Mouse (Mus musculus) ovary, adult 18-20 months (tissue): Measurements from ENCODE around the gene Marc2.

Source experiments
- DNase-seq: peaks from one replicate; pipeline ENCODE4 v3.0.0; 2022; ENCODE audit warnings: low spot score, mixed read lengths

Marc2 gene

GRCm38 (mm10) chr1:184853922-184854321 is 7.7 kb upstream of the Marc2 start:
- no peak for DNase-seq

GRCm38 (mm10) chr1:184853339-184853738 is 7.1 kb upstream of the Marc2 start:
- DNase-seq: peak; percentile 55

DNA sequence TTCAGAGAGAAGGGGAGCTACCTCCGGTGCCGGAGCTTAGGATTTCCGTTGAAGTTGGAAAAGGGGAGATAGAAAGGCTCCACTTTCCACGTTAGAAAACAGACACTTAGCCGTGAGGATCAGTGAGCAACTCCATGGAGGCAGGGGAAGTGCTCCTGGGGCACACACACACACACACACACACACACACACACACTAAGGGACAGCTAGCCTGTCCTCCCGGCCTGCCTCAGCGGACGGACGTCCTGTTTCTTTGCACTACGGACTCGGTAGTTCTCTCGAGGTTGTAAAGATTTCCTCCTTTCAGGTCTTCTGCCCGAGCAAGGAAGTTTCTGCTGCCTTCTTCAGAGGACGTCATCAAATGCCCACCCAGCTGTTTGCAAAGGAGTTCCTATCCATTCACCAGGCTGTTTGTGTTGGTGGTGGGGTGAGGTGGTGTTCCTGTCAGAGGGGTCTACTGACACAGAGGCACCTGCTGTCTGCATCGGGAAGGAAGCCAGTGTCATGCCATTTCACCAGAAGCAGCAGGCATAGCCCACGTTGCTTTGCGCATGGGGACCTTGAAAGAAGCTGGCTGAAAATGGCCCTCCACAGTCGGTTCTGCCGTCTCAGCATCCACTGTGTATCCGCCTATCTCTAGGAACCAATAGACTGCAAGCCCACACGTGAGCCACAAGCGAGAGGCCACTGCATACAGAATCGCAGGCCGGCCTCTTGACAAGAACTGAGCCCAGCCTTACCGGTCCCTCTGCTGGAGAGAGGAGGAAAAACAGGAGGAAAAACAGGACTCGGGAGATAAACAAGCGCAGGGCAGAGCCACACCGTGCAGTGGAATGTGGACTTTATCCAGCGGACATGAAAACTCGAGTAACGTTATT is 5.7 kb upstream of the Marc2 start:
- DNase-seq: peak; percentile 82

- peak; percentile 63 for DNase-seq
Measured at GRCm38 (mm10) chr1:184851166-184851565, 4.9 kb upstream of the Marc2 start.

- no peak for DNase-seq
Measured at GRCm38 (mm10) chr1:184846973-184847372, 722 bp upstream of the Marc2 start.

- DNase-seq: peak; percentile 85
Measured at GRCm38 (mm10) chr1:184845111-184846071, 860 bp downstream of the Marc2 start.

DNA sequence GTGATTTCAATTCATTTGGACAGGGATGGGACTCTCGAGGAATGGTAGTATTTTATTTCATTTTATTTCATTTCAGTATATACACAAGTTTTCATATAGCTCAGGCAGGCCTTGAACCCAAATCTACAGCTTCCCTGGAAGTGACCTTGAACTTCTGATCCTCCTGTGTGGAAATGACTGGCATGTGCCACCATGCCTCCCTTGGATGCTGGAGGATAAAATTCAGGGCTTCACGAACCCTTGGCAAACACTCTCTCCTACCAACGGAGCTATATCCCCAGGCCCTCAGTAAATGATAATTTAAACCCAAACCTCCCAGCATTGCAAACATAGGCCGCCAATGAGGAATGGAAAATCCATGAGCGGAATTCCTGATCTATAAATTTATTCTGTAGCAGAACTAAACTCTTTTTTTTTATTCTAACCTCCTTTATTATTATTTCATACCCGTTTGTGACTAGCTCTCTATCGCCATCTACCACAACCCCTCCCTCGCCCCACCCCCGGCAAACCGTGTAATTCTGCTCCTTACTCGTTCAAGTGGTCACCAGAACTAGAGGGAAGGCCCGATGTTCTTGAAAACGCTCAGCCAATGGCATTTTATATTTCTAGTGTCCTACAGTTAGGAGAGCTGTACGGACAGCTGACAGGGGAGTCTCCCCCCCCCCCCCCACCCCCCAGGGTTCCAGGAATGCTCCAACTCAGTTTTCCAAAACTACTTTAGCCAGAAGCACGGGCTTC is 1.8 kb downstream of the Marc2 start:
- no peak for DNase-seq

GRCm38 (mm10) chr1:184837649-184838048 is 8.6 kb downstream of the Marc2 start:
- DNase-seq: no peak

- DNase-seq: no peak
Measured at GRCm38 (mm10) chr1:184836350-184836749, 9.9 kb downstream of the Marc2 start.

GRCm38 (mm10) chr1:184833499-184833898 is 12.8 kb downstream of the Marc2 start:
- DNase-seq: no peak

DNA sequence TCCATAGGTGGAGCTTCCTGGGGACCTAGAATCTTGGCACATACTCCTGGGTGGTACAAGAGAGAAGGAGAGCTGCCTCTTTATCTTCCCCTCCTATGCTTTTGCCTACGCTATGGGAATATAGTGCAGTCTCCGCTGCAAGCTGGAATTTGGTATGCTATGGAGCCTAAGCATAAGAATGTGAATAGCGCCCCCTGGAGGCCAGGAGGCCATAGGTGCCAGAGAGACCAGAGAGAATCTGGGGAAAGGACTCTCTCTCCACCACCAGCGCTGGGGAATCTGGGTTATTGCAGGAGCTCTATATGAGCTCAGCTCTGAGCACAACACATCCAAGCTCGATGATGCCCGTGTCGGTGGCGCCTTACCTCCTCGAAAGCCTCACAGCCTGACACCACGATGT is 14.0 kb downstream of the Marc2 start:
- DNase-seq: no peak

DNA sequence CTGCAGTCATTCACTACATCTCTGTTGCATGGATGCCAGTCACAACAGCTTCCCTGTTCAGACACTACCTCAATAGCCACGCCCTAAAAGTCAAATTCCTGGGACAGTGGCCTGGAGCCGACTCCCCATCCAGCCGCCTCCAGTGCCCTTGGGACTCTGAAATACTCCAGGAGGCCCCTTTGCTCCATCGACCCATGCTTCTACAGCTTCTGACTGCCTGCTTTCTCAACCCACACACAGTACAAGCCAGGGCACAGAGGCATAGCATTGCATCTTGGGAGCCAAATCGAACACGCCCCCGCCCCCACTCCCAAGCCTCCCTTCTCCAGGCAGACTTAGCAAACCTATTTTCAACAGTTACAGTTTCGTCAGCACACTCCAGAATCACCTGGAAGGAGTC is 16.4 kb downstream of the Marc2 start:
- DNase-seq: no peak

DNA sequence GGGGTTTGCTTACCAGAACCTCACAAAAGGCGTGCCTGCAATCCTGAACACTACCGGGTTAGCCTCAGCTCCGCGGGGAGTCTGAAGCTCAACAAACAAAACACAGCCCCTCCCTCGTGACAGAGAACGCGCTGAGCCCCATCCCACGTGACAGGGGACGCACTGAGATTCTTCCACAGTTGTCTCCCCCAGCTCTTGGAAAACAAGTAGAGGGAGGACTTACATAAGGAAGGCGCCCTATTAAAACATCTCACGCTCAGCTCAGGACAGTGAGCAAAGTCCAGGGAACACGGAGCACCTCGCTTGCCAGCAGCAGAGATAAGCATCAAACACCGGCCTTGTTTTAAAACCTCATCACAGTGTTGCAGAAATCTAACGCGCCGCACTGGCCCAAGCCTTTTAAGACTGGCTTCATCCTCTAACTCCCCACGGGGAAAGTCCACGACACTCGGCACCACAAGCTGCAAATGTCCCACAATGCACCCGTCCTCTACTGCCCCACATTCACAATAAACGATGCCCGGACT is 19.0 kb downstream of the Marc2 start:
- DNase-seq: peak; percentile 45

GRCm38 (mm10) chr1:184825093-184825492 is 21.2 kb downstream of the Marc2 start:
- DNase-seq: no peak

- DNase-seq: peak; percentile 78
Measured at GRCm38 (mm10) chr1:184824439-184824851, 21.8 kb downstream of the Marc2 start.

- DNase-seq: no peak
Measured at GRCm38 (mm10) chr1:184822678-184823077, 23.6 kb downstream of the Marc2 start.

GRCm38 (mm10) chr1:184817768-184818167 is 28.5 kb downstream of the Marc2 start:
- DNase-seq: no peak

GRCm38 (mm10) chr1:184811716-184812250 is 34.5 kb downstream of the Marc2 start:
- DNase-seq: no peak

DNA sequence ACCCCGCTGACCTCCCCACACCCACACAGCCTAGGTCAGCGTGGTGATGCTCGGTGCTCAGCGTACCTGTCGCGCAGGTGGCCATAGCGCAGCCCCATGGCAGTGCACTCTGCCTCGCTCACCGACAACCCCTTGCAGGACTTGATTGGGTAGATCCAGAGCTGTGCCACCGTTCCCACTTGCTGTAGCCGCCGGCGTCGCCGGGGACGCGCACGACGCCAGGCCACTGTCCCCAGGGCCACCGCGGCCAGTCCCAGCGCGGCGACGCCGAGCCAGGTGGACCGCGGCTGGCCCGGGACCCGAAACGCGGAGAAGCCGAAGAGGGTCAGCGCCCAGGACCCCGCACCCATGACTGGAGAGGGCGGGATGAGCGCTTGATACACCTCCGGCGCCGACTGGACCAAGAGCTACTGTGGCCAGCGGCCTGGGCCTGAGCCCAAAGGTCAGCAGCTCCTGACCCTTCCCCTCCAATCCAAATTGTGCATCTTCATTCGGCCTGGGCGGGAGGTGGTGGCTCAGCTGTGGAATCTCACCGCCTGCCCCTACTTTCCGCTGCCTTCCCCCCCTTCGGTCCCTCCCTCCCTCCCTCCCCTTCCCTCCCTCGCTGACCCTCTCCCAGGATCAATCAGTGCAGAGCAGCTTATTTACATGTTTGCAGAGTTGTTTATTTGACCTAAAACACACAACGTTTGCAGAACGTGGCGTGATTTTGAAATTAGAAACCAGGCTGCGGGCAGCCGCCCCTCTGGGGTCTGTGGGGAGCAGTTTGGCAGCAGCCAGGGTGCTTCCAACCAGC is 35.3 kb downstream of the Marc2 start, which contains the start of gene Marc1:
Gene Marc1, minus strand, starts transcription at position 534 of the 796 bp plus-strand sequence.
- no peak for DNase-seq

GRCm38 (mm10) chr1:184809578-184810001 is 36.7 kb downstream of the Marc2 start:
- DNase-seq: no peak
